Mouse (Mus musculus) G1E (cell line): ENCODE measurements around the gene 4933424G06Rik.

Source experiments
- CTCF ChIP-seq: IDR thresholded peaks from 2 replicates; pipeline ENCODE4 v1.5.1; 2012; ENCODE audit warnings: low read depth, low read length, inconsistent platforms, mixed read lengths
- POLR2AphosphoS5 ChIP-seq: IDR thresholded peaks from 2 replicates; pipeline ENCODE4 v1.6.1; 2012; ENCODE audit warnings: low read depth, low read length, inconsistent platforms; ENCODE audit not compliant: insufficient replicate concordance
- TAL1 ChIP-seq: conservative IDR thresholded peaks from 2 replicates; pipeline ENCODE4 v1.6.1; 2012; ENCODE audit warnings: low read depth, low read length, inconsistent platforms, mixed read lengths

DNA sequence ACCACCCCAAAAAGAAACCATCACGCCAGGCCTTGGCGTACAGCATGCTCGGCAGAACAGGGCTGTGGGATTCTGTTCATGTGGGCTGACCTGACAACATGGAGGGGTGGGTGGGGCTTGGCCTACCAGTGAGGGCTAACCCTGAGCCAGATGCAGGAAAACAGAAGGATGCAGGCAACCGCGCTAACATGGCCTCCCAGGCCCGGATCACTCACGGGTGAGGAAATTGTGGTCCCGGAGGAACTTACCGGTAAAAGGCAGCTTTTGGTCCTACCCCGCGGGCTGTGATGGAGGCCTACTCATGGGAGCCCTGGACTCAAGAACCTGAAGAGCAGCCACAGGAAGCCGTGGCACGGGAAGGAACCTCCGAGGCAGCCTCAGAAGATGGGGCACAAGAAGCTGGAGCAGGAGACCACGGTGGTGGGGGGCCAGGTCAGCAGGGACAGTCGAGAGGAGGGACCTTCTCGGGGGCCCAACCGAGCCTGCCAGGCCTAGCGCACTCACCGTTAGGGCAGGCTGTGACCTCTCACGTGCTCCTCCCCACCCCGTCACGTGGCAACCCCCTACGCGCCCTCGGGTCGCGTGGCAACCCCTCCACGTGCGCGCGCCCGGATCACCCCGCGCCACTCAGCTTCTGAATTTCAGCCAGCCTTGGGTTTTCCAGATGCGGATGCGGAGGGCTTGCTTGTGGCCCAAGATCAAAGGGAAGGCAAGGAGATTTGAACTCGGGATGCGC, 27.2 kb upstream of the 4933424G06Rik start, which contains the start of gene Fam178b:
- TF ChIP-seq CTCF (no peak), POLR2AphosphoS5 (no peak), TAL1 (no peak)
